Mouse (Mus musculus): Measurements from ENCODE around the gene Pold1.
A peak's percentile ranks its signal among the peaks of the same experiment; 100 is the strongest.

The Pold1 gene

GRCm38 (mm10) chr7:44525126-44525832 is 23.4 kb downstream of the Pold1 start:
- DNase-seq (ENCODE audit: low spot score): no peak

- no peak for DNase-seq (ENCODE audit: low spot score)
Observed at GRCm38 (mm10) chr7:44524502-44524901, 24.1 kb downstream of the Pold1 start, which contains the start of gene Mybpc2. TSS of gene Mybpc2 (minus strand) at chr7:44524656.

GRCm38 (mm10) chr7:44523056-44523455 is 25.6 kb downstream of the Pold1 start:
- no peak for DNase-seq (ENCODE audit: low spot score)

GRCm38 (mm10) chr7:44521710-44522109 is 26.9 kb downstream of the Pold1 start:
- no peak for DNase-seq (ENCODE audit: low spot score)

- no peak for DNase-seq (ENCODE audit: low spot score)
Observed at GRCm38 (mm10) chr7:44520990-44521389, 27.7 kb downstream of the Pold1 start.

GRCm38 (mm10) chr7:44519240-44519913 is 29.3 kb downstream of the Pold1 start:
- peak; percentile 24 for DNase-seq (ENCODE audit: low spot score)

- DNase-seq (ENCODE audit: low spot score): no peak
Observed at GRCm38 (mm10) chr7:44507491-44507890, 41.2 kb downstream of the Pold1 start.

GRCm38 (mm10) chr7:44501563-44502115 is 47.0 kb downstream of the Pold1 start:
- DNase-seq (ENCODE audit: low spot score): peak; percentile 73

- no peak for DNase-seq (ENCODE audit: low spot score)
Observed at GRCm38 (mm10) chr7:44500046-44500445, 48.6 kb downstream of the Pold1 start.

GRCm38 (mm10) chr7:44498922-44499321 is 49.7 kb downstream of the Pold1 start:
- no peak for DNase-seq (ENCODE audit: low spot score)

GRCm38 (mm10) chr7:44497361-44498055 is 51.1 kb downstream of the Pold1 start:
- DNase-seq (ENCODE audit: low spot score): no peak

- DNase-seq (ENCODE audit: low spot score): no peak
Observed at GRCm38 (mm10) chr7:44496771-44497109, 51.9 kb downstream of the Pold1 start.

- peak; percentile 100 for DNase-seq (ENCODE audit: low spot score)
Observed at GRCm38 (mm10) chr7:44495992-44496770, 52.5 kb downstream of the Pold1 start, which contains the start of the genes Emc10 and Fam71e1. TSS of gene Emc10 (minus strand) at chr7:44496529. TSS of gene Fam71e1 (plus strand) at chr7:44496581.

- no peak for DNase-seq (ENCODE audit: low spot score)
Observed at GRCm38 (mm10) chr7:44495086-44495485, 53.6 kb downstream of the Pold1 start.

GRCm38 (mm10) chr7:44494681-44495080 is 54.0 kb downstream of the Pold1 start:
- no peak for DNase-seq (ENCODE audit: low spot score)

- no peak for DNase-seq (ENCODE audit: low spot score)
Observed at GRCm38 (mm10) chr7:44492166-44492826, 56.4 kb downstream of the Pold1 start.

- no peak for DNase-seq (ENCODE audit: low spot score)
Observed at GRCm38 (mm10) chr7:44491391-44491790, 57.3 kb downstream of the Pold1 start.

GRCm38 (mm10) chr7:44490281-44490680 is 58.4 kb downstream of the Pold1 start:
- no peak for DNase-seq (ENCODE audit: low spot score)

- no peak for DNase-seq (ENCODE audit: low spot score)
Observed at GRCm38 (mm10) chr7:44488545-44488944, 60.1 kb downstream of the Pold1 start.

- no peak for DNase-seq (ENCODE audit: low spot score)
Observed at GRCm38 (mm10) chr7:44487936-44488335, 60.7 kb downstream of the Pold1 start.

GRCm38 (mm10) chr7:44486927-44487575 is 61.6 kb downstream of the Pold1 start:
- DNase-seq (ENCODE audit: low spot score): no peak
